Mouse (Mus musculus) 416B (cell line): ENCODE measurements at regions not wholly inside any gene's neighbourhood (a gene's known extent, or its start where the extent isn't known, plus 50 kb on each side); places are given as distances from the start of the nearest gene placed in this dataset.

ENCODE experiments used
- DNase-seq: peaks from one replicate; pipeline ENCODE4 v3.0.0; 2011; ENCODE audit warnings: low read depth

- DNase-seq = no peak
Measured at GRCm38 (mm10) chr2:174848981-174849681, 88.7 kb downstream of the Edn3 start.

GRCm38 (mm10) chr2:174850860-174851259, 90.4 kb downstream of the Edn3 start:
- no peak for DNase-seq

- DNase-seq = peak; percentile 11
Measured at GRCm38 (mm10) chr2:174851525-174852330, 91.3 kb downstream of the Edn3 start.

DNA sequence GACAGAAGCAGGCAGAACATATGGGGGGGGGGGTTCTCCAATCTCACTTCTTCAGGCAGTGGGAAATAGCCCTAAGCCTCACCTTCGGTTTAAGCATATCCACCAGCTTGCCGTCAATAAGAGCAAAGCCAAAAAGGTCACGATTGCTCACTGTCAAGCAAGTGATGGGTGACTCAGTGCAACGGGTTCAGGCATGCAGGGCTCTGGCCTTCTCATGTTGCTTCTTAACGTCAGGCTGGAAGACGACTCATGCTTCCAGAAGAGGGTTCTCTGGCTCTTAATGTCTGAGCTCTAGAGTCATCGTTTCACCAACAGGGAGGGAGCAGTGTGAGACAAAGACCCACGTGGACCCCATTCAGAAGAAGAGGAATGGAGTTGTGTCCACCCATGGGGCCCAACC, 93.4 kb downstream of the Edn3 start:
- no peak for DNase-seq

DNA sequence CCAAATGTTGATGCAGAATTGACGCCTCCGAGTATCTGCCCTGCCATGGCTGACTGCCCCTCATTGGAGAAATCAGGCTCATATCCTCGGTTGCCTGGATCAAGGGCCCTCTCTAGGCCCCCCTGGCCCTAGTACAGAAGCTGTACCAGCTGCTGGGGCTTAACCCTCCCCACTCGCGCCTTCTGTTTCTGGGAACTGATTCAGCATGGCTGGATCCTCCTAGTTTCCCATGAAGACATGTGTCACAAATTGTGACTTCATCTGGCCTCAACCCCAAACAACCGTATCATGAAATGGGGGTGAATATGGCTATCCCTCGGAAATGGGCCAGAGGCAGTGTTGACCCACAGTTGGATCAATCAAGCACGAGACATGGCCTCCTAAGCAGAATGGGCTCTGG, 95.1 kb downstream of the Edn3 start:
- DNase-seq = no peak

- no peak for DNase-seq
Measured at GRCm38 (mm10) chr2:174856135-174856534, 95.7 kb downstream of the Edn3 start.

DNA sequence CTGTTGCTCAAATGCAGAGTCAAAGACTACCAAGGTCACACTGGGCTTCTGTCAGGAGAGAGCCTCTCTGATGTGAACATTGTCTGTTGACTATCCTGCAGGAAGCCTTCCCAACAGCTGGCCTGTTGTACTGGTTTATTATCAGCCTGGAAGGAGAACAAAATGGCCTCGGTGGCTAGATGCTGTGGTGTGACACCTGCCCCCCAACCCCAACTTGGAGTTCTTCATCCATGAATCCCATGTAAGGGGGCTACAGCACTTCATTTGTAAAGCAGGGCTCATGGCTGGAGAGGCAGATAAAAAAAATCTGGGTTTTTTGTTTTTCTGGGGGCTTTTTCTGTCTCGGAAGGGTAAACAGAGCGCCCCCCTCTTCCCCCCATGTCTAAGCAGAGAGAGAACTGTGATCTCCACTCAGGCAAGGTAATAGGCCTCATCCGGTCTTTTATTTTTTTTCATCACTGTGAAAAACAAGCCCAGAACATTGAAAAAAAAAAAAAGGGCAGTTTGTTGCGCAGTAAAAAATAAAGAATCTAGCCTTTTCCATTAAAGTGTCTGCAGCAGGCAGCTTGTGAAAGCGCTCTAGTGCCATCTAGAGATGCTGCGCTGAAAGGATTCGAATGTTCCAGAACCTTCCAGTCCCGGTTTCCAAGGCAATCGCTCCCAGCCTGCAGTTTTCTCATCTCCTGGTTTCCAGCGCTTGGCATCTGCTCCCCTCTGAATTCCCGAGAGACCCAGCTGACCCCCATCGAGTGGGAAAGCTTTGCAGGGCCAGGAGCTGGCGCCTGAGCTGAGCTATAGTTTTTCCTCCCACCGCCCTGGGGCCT, 97.8 kb downstream of the Edn3 start:
- DNase-seq = peak; percentile 24

- DNase-seq = no peak
Measured at GRCm38 (mm10) chr2:174858835-174859215, 98.4 kb downstream of the Edn3 start.

DNA sequence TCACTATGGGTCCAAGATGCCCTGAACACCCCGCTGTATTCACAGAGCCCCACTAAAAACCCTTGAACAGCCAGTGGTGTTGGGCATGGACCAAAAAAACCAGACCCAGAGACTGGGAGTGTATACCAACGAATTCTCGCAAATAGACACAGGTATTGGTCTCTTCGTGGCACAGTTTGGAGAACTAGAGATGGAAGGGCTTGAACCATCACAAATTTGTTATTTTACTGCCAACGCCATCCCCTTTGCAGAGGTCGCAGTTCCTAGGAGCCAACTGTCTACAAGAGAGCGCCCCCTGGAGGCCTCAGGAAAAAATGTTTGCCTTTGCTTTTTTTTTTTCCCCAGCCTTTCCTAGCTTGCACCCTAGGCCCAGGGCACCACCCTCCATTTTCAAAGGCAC, 99.1 kb downstream of the Edn3 start:
- DNase-seq = peak; percentile 21

- DNase-seq = no peak
Measured at GRCm38 (mm10) chr2:174864657-174865056, 104.2 kb downstream of the Edn3 start.

- no peak for DNase-seq
Measured at GRCm38 (mm10) chr2:174866546-174866945, 106.1 kb downstream of the Edn3 start.

GRCm38 (mm10) chr2:174867397-174867796, 107.0 kb downstream of the Edn3 start:
- DNase-seq = no peak

DNA sequence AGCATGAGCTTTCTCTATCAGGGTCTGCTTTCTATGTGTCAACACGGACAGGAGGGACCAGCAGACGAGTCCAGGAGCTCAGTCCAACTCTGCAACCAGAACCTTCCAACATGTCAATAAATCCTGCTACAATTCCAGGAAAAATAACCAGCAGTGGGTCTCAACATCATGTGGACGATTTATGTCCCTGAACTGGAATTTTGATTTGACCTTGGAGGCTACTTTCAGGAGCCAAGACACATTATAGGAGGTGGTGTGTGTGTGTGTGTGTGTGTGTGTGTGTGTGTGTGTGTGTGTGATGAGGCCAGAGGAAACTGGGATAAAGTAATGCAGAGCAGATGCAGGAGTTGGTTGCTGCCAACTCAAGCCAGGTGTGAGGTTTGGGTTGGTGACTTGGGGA, 107.8 kb downstream of the Edn3 start:
- no peak for DNase-seq

- no peak for DNase-seq
Measured at GRCm38 (mm10) chr2:174868743-174869369, 108.4 kb downstream of the Edn3 start.

- no peak for DNase-seq
Measured at GRCm38 (mm10) chr2:174870284-174870683, 109.9 kb downstream of the Edn3 start.

GRCm38 (mm10) chr2:174871225-174871624, 110.8 kb downstream of the Edn3 start:
- DNase-seq = no peak

GRCm38 (mm10) chr2:174871844-174872243, 111.4 kb downstream of the Edn3 start:
- no peak for DNase-seq

- no peak for DNase-seq
Measured at GRCm38 (mm10) chr2:174876886-174877285, 116.5 kb downstream of the Edn3 start.

DNA sequence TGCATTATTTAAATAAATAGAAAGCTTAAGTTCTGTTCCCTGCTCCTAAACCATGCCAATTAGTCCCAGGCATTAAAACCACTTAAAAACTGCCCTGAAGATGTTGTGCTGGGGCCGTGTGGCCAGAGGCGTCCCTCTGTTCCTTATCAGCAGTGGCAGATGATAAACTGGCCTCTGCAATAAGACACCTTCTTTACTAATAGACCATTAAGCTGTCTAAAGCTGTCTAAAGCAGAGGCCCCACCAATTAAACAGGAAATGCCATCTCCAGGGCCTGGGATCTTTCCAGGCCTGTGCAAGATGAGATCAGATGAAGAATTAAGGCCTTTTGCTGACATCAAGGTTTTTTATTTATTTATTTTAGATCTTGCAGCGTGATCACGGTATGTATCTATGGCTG, 118.6 kb downstream of the Edn3 start:
- DNase-seq = no peak

- no peak for DNase-seq
Measured at GRCm38 (mm10) chr2:174880659-174881058, 120.2 kb downstream of the Edn3 start.

GRCm38 (mm10) chr2:174884232-174885225, 124.1 kb downstream of the Edn3 start:
- no peak for DNase-seq
